Mouse (Mus musculus) liver, postnatal 0 days (tissue): ENCODE results near the gene BC034090.

Source experiments
- CTCF ChIP-seq: sonication (generic); IDR thresholded peaks from 2 replicates; pipeline ENCODE4 v1.5.1; 2016; ENCODE audit warnings: antibody characterized with exemption, low read depth
- EP300 ChIP-seq: IDR thresholded peaks from 2 replicates; pipeline ENCODE4 v1.6.1; 2016; ENCODE audit warnings: antibody characterized with exemption, low read depth, mild to moderate bottlenecking

- no peak for TF ChIP-seq CTCF
- no peak for TF ChIP-seq EP300
Observed at GRCm38 (mm10) chr1:155274976-155275375, 30.7 kb upstream of the BC034090 start.
